Mouse (Mus musculus): ENCODE measurements around the gene Enthd1.
"Not testable (repeated sequence)": the region's sequence is repeated elsewhere in the genome, so short reads cannot be mapped to it uniquely, and the experiment has no call there.

The Enthd1 gene

GRCm38 (mm10) chr15:80565106-80565665 is at the start of gene Enthd1:
Enthd1 (minus strand) TSS chr15:80565156.
- DNase-seq (ENCODE audit: low spot score in 2 of 2) = no peak

GRCm38 (mm10) chr15:80613904-80614303 is 48.9 kb upstream of the Enthd1 start:
- DNase-seq (ENCODE audit: low spot score in 2 of 2) = no peak

- DNase-seq (ENCODE audit: low spot score in 2 of 2) = no peak
Measured at GRCm38 (mm10) chr15:80611478-80611877, 46.5 kb upstream of the Enthd1 start.

- DNase-seq (ENCODE audit: low spot score in 2 of 2) = no peak
Measured at GRCm38 (mm10) chr15:80610335-80610734, 45.4 kb upstream of the Enthd1 start.

GRCm38 (mm10) chr15:80607970-80608369 is 43.0 kb upstream of the Enthd1 start:
- DNase-seq (ENCODE audit: low spot score in 2 of 2) = no peak

GRCm38 (mm10) chr15:80604026-80604425 is 39.1 kb upstream of the Enthd1 start:
- no peak for DNase-seq (ENCODE audit: low spot score in 2 of 2)

GRCm38 (mm10) chr15:80602487-80602886 is 37.5 kb upstream of the Enthd1 start:
- no peak for DNase-seq (ENCODE audit: low spot score in 2 of 2)

GRCm38 (mm10) chr15:80601456-80601855 is 36.5 kb upstream of the Enthd1 start:
- DNase-seq (ENCODE audit: low spot score in 2 of 2) = no peak

GRCm38 (mm10) chr15:80599843-80600242 is 34.9 kb upstream of the Enthd1 start:
- no peak for DNase-seq (ENCODE audit: low spot score in 2 of 2)

- peak; percentile 78 to 84 for DNase-seq (ENCODE audit: low spot score in 2 of 2)
Measured at GRCm38 (mm10) chr15:80599213-80599750, 34.3 kb upstream of the Enthd1 start.

GRCm38 (mm10) chr15:80598750-80599149 is 33.8 kb upstream of the Enthd1 start:
- no peak for DNase-seq (ENCODE audit: low spot score in 2 of 2)

GRCm38 (mm10) chr15:80593877-80594276 is 28.9 kb upstream of the Enthd1 start:
- DNase-seq (ENCODE audit: low spot score in 2 of 2) = no peak

- no peak for DNase-seq (ENCODE audit: low spot score in 2 of 2)
Measured at GRCm38 (mm10) chr15:80592737-80593136, 27.8 kb upstream of the Enthd1 start.

GRCm38 (mm10) chr15:80590641-80591040 is 25.7 kb upstream of the Enthd1 start:
- no peak for DNase-seq (ENCODE audit: low spot score in 2 of 2)

- DNase-seq (ENCODE audit: low spot score in 2 of 2) = no peak
Measured at GRCm38 (mm10) chr15:80586296-80586695, 21.3 kb upstream of the Enthd1 start.

- no peak for DNase-seq (ENCODE audit: low spot score in 2 of 2)
Measured at GRCm38 (mm10) chr15:80582581-80583495, 17.9 kb upstream of the Enthd1 start.

GRCm38 (mm10) chr15:80580585-80580984 is 15.6 kb upstream of the Enthd1 start:
- DNase-seq (ENCODE audit: low spot score in 2 of 2) = not testable (repeated sequence)

GRCm38 (mm10) chr15:80579121-80579520 is 14.2 kb upstream of the Enthd1 start:
- no peak for DNase-seq (ENCODE audit: low spot score in 2 of 2)

GRCm38 (mm10) chr15:80577166-80577960 is 12.4 kb upstream of the Enthd1 start:
- DNase-seq (ENCODE audit: low spot score in 2 of 2) = no peak

GRCm38 (mm10) chr15:80576415-80576994 is 11.5 kb upstream of the Enthd1 start:
- DNase-seq (ENCODE audit: low spot score in 2 of 2) = no peak

- DNase-seq (ENCODE audit: low spot score in 2 of 2) = no peak
Measured at GRCm38 (mm10) chr15:80575817-80576370, 10.9 kb upstream of the Enthd1 start.

All from spleen, postnatal 4 days (tissue).